Mouse (Mus musculus): ENCODE results near the gene Mapk8ip2. TPM values are rescaled to one million over a fixed set of nuclear protein-coding genes. Genes with fewer than 3 reads are reported as not detected.

Gene Mapk8ip2
- total and polyA plus RNA-seq, 3 experiments, result 0.01 to 0.04 TPM; not detected in 1

DNA sequence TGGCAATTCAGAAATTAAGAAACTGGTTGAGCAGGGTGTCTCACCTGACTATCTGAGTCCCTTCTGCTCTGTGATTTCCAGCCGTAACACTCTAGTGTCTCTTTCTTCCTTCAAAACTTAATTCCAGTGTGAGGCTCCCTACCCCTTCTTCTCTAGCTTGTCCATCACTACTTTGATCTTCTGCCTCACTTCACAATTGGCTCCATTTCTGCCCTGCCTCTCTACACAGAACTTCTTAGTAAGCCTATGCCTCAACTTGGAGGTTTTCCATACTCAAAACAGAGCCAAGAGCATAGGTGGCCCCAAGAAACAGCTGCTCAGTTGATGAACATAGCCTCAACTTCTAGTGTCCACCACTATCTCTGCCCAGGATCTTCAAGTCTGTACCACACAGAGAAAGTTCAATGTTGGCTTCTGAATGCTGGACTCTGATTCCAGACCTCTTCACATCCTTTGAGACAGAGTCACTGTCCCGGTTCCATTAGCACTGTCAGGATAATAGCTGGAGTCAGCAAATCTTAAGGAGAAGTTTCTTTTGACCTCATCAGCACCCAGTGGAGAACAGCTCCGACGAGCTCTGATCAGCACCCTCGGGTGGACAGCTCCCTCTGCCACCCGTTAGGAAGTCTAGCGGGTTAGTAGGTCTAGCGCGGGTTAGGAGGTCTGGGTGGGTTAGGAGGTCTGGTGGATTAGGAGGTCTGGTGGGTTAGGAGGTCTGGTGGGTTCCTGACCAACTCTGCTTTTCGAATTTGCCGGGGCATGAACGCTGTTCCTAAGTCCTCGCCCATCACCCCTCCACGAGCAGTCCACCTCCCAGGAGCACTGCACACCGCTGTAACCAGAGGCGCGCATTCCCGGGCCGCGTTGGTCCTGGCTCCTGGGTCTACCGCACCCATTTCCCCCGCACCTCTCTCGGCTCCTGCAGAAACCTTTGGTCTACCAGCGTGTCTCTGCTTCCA, 528 bp upstream of the Mapk8ip2 start:
- Histone ChIP-seq H3K4me1 (ENCODE audit: control insufficient read depth in 1 of 2, insufficient read depth in 2 of 2, low read length in 2 of 2) (no peaks in the 10 kb centered on the region), H3K79me2 (ENCODE audit: control insufficient read depth, insufficient read depth, low read length, poor library complexity) (no peaks in the 10 kb centered on the region), H3K27me3 (ENCODE audit: control insufficient read depth in 1 of 2, insufficient read depth in 2 of 2, low read length in 2 of 2) (peaks cover 2 to 6% of the 10 kb centered on the region in 2 experiments; a peak in 3 of 4 replicates), H3K9ac (ENCODE audit: control insufficient read depth, low read depth, low read length, poor library complexity, severe bottlenecking) (no peak overlapping the region), H3K4me3 (ENCODE audit: control insufficient read depth in 1 of 2, insufficient read depth in 1 of 2, low read depth in 2 of 2, low read length in 2 of 2) (no peak overlapping the region), H3K27ac (ENCODE audit: control insufficient read depth, low read depth, low read length) (no peak overlapping the region), H3K36me3 (ENCODE audit: control insufficient read depth in 1 of 2, insufficient read depth in 2 of 2, low read length in 2 of 2) (no peaks in the 10 kb centered on the region), H3K9me3 (replicated peaks; ENCODE audit: insufficient read depth, low read length) (no peaks in the 10 kb centered on the region)
- peak; percentile 76 for DNase-seq (ENCODE audit: low read depth, low spot score)
- TF ChIP-seq SIN3A (IDR thresholded peaks at IDR 0.05; ENCODE audit: low read length), result peak; percentile 98
- TF ChIP-seq USF1 (IDR thresholded peaks at IDR 0.05; ENCODE audit: low read depth, low read length), result no peak
- TF ChIP-seq GATA1 (IDR thresholded peaks at IDR 0.05; ENCODE audit: low read depth, low read length), result 0 out of 2 replicates have a peak, but pooled peaks have one; percentile 25
- TF ChIP-seq MXI1 (IDR thresholded peaks at IDR 0.05; ENCODE audit: low read depth, low read length), result peak; percentile 84

DNA sequence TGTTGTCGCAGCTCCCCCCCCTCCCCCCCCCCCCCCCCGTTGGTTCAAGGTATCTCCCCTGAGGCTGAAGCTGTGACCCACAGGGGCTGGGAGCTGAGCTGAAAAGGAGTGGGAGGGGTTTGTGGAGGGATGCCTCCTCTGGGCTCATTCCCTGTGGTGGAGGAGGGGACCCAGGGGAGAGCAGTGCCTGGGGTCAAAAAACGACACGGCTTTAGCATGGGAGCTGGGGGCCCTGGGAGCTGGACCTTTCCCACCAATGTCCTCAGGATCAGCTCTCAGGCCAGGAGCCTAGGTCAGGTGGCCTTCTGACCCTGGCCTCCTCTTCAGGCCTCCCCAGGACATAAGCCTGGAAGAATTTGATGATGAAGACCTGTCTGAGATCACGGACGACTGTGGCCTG, 1.1 kb downstream of the Mapk8ip2 start:
- H3K79me2 ChIP-seq (ENCODE audit: control insufficient read depth, insufficient read depth, low read length, poor library complexity), result no peaks in the 10 kb centered on the region
- no peaks in the 10 kb centered on the region for H3K9me3 ChIP-seq (replicated peaks; ENCODE audit: insufficient read depth, low read length)
- no peak overlapping the region for H3K4me3 ChIP-seq (ENCODE audit: control insufficient read depth in 1 of 2, insufficient read depth in 1 of 2, low read depth in 2 of 2, low read length in 2 of 2)
- no peaks in the 10 kb centered on the region for H3K36me3 ChIP-seq (ENCODE audit: control insufficient read depth in 1 of 2, insufficient read depth in 2 of 2, low read length in 2 of 2)
- no peak overlapping the region for H3K9ac ChIP-seq (ENCODE audit: control insufficient read depth, low read depth, low read length, poor library complexity, severe bottlenecking)
- H3K27me3 ChIP-seq (ENCODE audit: control insufficient read depth in 1 of 2, insufficient read depth in 2 of 2, low read length in 2 of 2), result peaks cover 2% of the 10 kb centered on the region in 2 experiments; a peak in 2 of 4 replicates
- no peak overlapping the region for H3K27ac ChIP-seq (ENCODE audit: control insufficient read depth, low read depth, low read length)
- H3K4me1 ChIP-seq (ENCODE audit: control insufficient read depth in 1 of 2, insufficient read depth in 2 of 2, low read length in 2 of 2), result no peaks in the 10 kb centered on the region
- DNase-seq (ENCODE audit: low read depth, low spot score), result no peak
- TF ChIP-seq CHD1 (IDR thresholded peaks at IDR 0.05; ENCODE audit: low read depth, low read length) (no peak), NELFE (IDR thresholded peaks at IDR 0.05; ENCODE audit: low read depth, low read length) (no peak), SIN3A (IDR thresholded peaks at IDR 0.05; ENCODE audit: low read length) (no peak), ELF1 (IDR thresholded peaks at IDR 0.05; ENCODE audit: low read depth, low read length) (no peak)

DNA sequence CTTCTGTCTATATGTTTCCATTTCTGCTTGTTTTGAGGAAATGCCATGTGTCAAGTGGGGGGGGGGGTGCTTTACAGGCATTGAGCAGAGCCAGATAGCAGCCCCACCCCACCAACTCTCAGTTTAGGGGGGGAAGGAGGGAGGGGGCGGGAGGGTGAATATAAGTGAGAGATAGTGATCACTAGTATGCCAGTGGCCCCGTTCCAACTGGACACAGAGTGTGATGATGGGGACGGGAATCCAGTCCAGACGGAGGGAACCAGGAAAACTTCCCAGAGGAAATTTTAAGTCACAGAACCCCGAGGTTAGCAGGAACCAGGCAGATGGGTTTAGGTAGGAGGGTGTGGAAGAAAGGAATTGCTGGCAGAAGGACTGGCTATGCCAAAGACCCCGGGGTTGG, 1.9 kb downstream of the Mapk8ip2 start:
- no peak for DNase-seq (ENCODE audit: low read depth, low spot score)

More for the DNA sequence above, 1.9 kb downstream of the Mapk8ip2 start:
- TF ChIP-seq MXI1 (IDR thresholded peaks at IDR 0.05; ENCODE audit: low read depth, low read length), result no peak
- TF ChIP-seq RAD21 (IDR thresholded peaks at IDR 0.05; ENCODE audit: low read depth, low read length), result no peak
- no peak for TF ChIP-seq CHD1 (IDR thresholded peaks at IDR 0.05; ENCODE audit: low read depth, low read length)
- no peak for TF ChIP-seq MAX (IDR thresholded peaks at IDR 0.05; ENCODE audit: low read length)
- TF ChIP-seq NELFE (IDR thresholded peaks at IDR 0.05; ENCODE audit: low read depth, low read length), result no peak
- no peak for TF ChIP-seq ZMIZ1 (IDR thresholded peaks at IDR 0.05; ENCODE audit: low read depth, low read length)
- TF ChIP-seq TBP (IDR thresholded peaks at IDR 0.05; ENCODE audit: low read depth, low read length), result no peak
- TF ChIP-seq MEF2A (IDR thresholded peaks at IDR 0.05; ENCODE audit: extremely low read depth, insufficient replicate concordance, low read depth, low read length, poor library complexity, severe bottlenecking), result no peak
- no peak for TF ChIP-seq KAT2A (conservative IDR thresholded peaks at IDR 0.05; ENCODE audit: low read depth, low read length)
- no peak for TF ChIP-seq E2F4 (IDR thresholded peaks at IDR 0.05; ENCODE audit: borderline replicate concordance, low read depth, low read length)
- TF ChIP-seq JUND (IDR thresholded peaks at IDR 0.05; ENCODE audit: low read depth, low read length), result no peak
- TF ChIP-seq CTCF (IDR thresholded peaks at IDR 0.05 in 2 of 3, conservative IDR thresholded peaks at IDR 0.05 in 1 of 3; ENCODE audit: control insufficient read depth in 1 of 3, insufficient read depth in 1 of 3, low read depth in 2 of 3, low read length in 3 of 3, poor library complexity in 1 of 3, severe bottlenecking in 1 of 3), result no peak
- no peak for TF ChIP-seq ELF1 (IDR thresholded peaks at IDR 0.05; ENCODE audit: low read depth, low read length)
- no peak for TF ChIP-seq MAFK (IDR thresholded peaks at IDR 0.05; ENCODE audit: borderline replicate concordance, low read depth, low read length)
- TF ChIP-seq GABPA (IDR thresholded peaks at IDR 0.05; ENCODE audit: low read depth, low read length), result no peak
- no peak for TF ChIP-seq ZC3H11A (IDR thresholded peaks at IDR 0.05; ENCODE audit: low read depth, low read length)
- no peak for TF ChIP-seq ZKSCAN1 (IDR thresholded peaks at IDR 0.05; ENCODE audit: low read depth, low read length)
- no peaks in the 10 kb centered on the region for H3K79me2 ChIP-seq (ENCODE audit: control insufficient read depth, insufficient read depth, low read length, poor library complexity)
- no peak overlapping the region for H3K4me3 ChIP-seq (ENCODE audit: control insufficient read depth in 1 of 2, insufficient read depth in 1 of 2, low read depth in 2 of 2, low read length in 2 of 2)
- H3K9me3 ChIP-seq (replicated peaks; ENCODE audit: insufficient read depth, low read length), result no peaks in the 10 kb centered on the region
- H3K27ac ChIP-seq (ENCODE audit: control insufficient read depth, low read depth, low read length), result no peak overlapping the region
- peaks cover 0 to 2% of the 10 kb centered on the region in 2 experiments; a peak in 1 of 4 replicates for H3K27me3 ChIP-seq (ENCODE audit: control insufficient read depth in 1 of 2, insufficient read depth in 2 of 2, low read length in 2 of 2)
- no peak overlapping the region for H3K9ac ChIP-seq (ENCODE audit: control insufficient read depth, low read depth, low read length, poor library complexity, severe bottlenecking)
- H3K4me1 ChIP-seq (ENCODE audit: control insufficient read depth in 1 of 2, insufficient read depth in 2 of 2, low read length in 2 of 2), result no peaks in the 10 kb centered on the region
- no peaks in the 10 kb centered on the region for H3K36me3 ChIP-seq (ENCODE audit: control insufficient read depth in 1 of 2, insufficient read depth in 2 of 2, low read length in 2 of 2)
